Mouse (Mus musculus) small intestine, adult 2 months (tissue): ENCODE measurements around the gene Cmya5. TPM values are rescaled to one million over a fixed set of nuclear protein-coding genes. Genes with fewer than 3 reads are reported as not detected.
"Not testable (repeated sequence)": the region's sequence is repeated elsewhere in the genome, so short reads cannot be mapped to it uniquely, and the experiment has no call there.

Experiments
- H3K27ac ChIP-seq: fragments of 200-500 bp; 2 replicates; pipeline ENCODE4 v1.5.1; 2012; ENCODE audit warnings: low read depth, low read length, control low read depth, inconsistent platforms; ENCODE audit not compliant: insufficient read depth
- H3K27me3 ChIP-seq: fragments of 200-500 bp; 2 replicates; pipeline ENCODE4 v1.6.1; 2012; ENCODE audit warnings: mild to moderate bottlenecking, moderate library complexity, low read length, inconsistent platforms; ENCODE audit not compliant: control insufficient read depth, insufficient read depth
- H3K36me3 ChIP-seq: fragments of 200-500 bp; 2 replicates; pipeline ENCODE4 v1.6.1; 2012; ENCODE audit warnings: mild to moderate bottlenecking, low read length, control low read depth, inconsistent platforms; ENCODE audit not compliant: control insufficient read depth, insufficient read depth
- H3K4me1 ChIP-seq: fragments of 200-500 bp; 2 replicates; pipeline ENCODE4 v1.6.1; 2012; ENCODE audit warnings: low read length, inconsistent platforms, mixed read lengths; ENCODE audit not compliant: control insufficient read depth, insufficient read depth, insufficient read length
- H3K4me3 ChIP-seq: fragments of 200-500 bp; 2 replicates; pipeline ENCODE4 v1.5.1; 2012; ENCODE audit warnings: low read depth, mild to moderate bottlenecking, control low read depth, inconsistent platforms, low read length, moderate library complexity
- CTCF ChIP-seq: fragments of 200-500 bp; IDR thresholded peaks from 2 replicates; pipeline ENCODE4 v1.5.1; 2012; ENCODE audit warnings: low read depth, mild to moderate bottlenecking, control low read depth, inconsistent platforms, low read length, moderate library complexity, mixed read lengths; ENCODE audit not compliant: insufficient replicate concordance, insufficient read length; ENCODE audit errors: extremely low read depth
- POLR2A ChIP-seq: fragments of 200-500 bp; IDR thresholded peaks from 2 replicates; pipeline ENCODE4 v1.6.1; 2012; ENCODE audit warnings: low read depth, mild to moderate bottlenecking, control low read depth, inconsistent platforms, low read length, moderate library complexity
- WGBS: fragments of 180-500 bp; shearing (Covaris S2); methylation state at CpG from one replicate; pipeline ENCODE4 v1.1.7; 2018; 5-methylcytosine and 5-hydroxymethylcytosine counted together
- polyA plus RNA-seq: library from polyadenylated mRNA; depleted of rRNA; stranded (reverse); fragments of >200 nt; gene quantifications from 2 replicates; pipeline ENCODE4 v1.2.3, GENCODE M21; 2012

Cmya5 gene
- polyA plus RNA-seq, 1 experiment: 0.04 TPM

- H3K27ac ChIP-seq: no peak overlapping the region
- no peak overlapping the region for H3K4me3 ChIP-seq
- H3K36me3 ChIP-seq: no peaks in the 10 kb centered on the region
- WGBS: 79% methylated on average over 4 of the region's 4 CpGs
- H3K4me1 ChIP-seq: no peaks in the 10 kb centered on the region
- TF ChIP-seq POLR2A (no peak), CTCF (no peak)
- H3K27me3 ChIP-seq: no peaks in the 10 kb centered on the region
Measured at GRCm38 (mm10) chr13:93085711-93086110, 58.8 kb downstream of the Cmya5 start.

DNA sequence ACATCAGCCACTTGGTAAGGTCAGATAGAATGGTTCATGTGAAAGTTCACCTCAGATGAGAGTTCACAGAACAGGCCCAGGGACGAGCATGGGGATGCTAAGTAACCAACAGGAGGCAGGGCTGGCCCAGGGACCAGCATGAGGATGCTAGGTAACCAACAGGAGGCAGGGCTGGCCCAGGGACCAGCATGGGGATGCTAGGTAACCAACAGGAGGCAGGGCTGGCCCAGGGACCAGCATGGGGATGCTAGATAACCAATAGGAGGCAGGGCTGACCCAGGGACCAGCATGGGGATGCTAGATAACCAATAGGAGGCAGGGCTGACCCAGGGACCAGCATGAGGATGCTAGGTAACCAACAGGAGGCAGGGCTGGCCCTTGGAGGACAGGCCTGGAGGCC lies 62.2 kb downstream of the Cmya5 start:
- not testable (repeated sequence) for H3K27me3 ChIP-seq, H3K4me1 ChIP-seq
- WGBS: 71% methylated on average over 1 of the region's 1 CpGs

GRCm38 (mm10) chr13:93080859-93081258 lies 63.7 kb downstream of the Cmya5 start:
- H3K27me3 ChIP-seq: no peaks in the 10 kb centered on the region
- H3K36me3 ChIP-seq: no peaks in the 10 kb centered on the region
- TF ChIP-seq CTCF (no peak), POLR2A (no peak)
- WGBS: 62% methylated on average over 2 of the region's 2 CpGs
- H3K27ac ChIP-seq: no peak overlapping the region
- H3K4me3 ChIP-seq: no peak overlapping the region
- H3K4me1 ChIP-seq: no peaks in the 10 kb centered on the region

More for the DNA sequence above, 62.2 kb downstream of the Cmya5 start:
- H3K4me3 ChIP-seq, H3K27ac ChIP-seq, H3K36me3 ChIP-seq: not testable (repeated sequence)

- Histone ChIP-seq H3K27me3 (no peaks in the 10 kb centered on the region), H3K27ac (no peak overlapping the region), H3K36me3 (no peaks in the 10 kb centered on the region), H3K4me3 (no peak overlapping the region), H3K4me1 (no peaks in the 10 kb centered on the region)
- TF ChIP-seq CTCF (no peak), POLR2A (no peak)
- WGBS: 58% methylated on average over 17 of the region's 17 CpGs
Measured at GRCm38 (mm10) chr13:93074147-93074641, 70.3 kb downstream of the Cmya5 start.

GRCm38 (mm10) chr13:93073595-93073994 lies 70.9 kb downstream of the Cmya5 start:
- Histone ChIP-seq H3K36me3 (no peaks in the 10 kb centered on the region), H3K4me1 (no peaks in the 10 kb centered on the region), H3K4me3 (no peak overlapping the region), H3K27ac (no peak overlapping the region), H3K27me3 (no peaks in the 10 kb centered on the region)
- TF ChIP-seq CTCF: no peak
- no peak for TF ChIP-seq POLR2A
- 33% methylated on average over 2 of the region's 2 CpGs for WGBS

DNA sequence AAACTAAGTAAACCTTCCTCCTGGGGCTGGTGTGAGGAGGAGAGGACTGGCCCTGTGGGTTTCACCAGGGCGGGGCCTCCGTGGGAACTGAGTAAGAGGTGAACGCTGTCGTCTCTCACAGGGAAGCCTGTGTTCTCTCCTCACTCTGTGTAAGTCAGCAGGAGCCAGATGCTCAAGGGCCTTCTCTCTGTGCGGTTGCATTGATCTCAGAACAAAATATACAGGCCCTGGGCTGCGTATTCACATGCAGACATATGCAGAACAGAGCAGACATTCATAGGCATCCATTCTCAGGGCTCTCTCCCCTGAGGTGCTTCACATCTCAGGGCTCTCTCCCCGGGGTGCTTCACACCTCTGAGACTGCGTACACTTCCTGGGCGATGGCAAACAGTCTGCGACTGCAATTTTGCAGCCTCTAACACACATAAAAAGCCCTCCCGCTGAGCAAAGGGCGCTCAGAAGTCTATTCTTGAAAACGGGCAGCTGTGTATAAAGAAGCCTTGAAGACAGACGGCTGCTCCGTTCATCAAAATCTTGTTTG lies 71.6 kb downstream of the Cmya5 start:
- TF ChIP-seq POLR2A (no peak), CTCF (no peak)
- Histone ChIP-seq H3K4me1 (no peaks in the 10 kb centered on the region), H3K4me3 (no peak overlapping the region), H3K36me3 (no peaks in the 10 kb centered on the region), H3K27me3 (no peaks in the 10 kb centered on the region), H3K27ac (no peak overlapping the region)
- 15% methylated on average over 15 of the region's 15 CpGs for WGBS

DNA sequence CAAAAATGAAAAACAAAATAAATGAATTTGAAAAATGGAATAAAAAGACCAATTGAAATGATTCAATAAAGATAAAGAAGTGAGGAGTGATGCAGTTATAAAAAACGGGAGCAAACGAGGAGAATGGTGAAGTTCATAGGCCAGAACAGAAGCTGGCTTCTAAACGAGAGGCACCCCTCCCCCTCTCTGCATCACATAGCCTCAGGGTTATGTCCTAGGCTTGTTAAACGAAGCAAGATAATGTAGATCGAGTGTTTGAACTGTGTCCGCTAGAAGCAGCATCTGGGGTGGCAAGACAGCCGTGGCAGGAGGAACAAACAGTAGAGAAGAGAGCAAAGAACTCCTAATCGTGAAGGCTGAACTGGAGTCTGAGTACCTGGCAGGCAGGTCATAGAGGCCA lies 74.1 kb downstream of the Cmya5 start:
- Histone ChIP-seq H3K4me1 (no peaks in the 10 kb centered on the region), H3K36me3 (no peaks in the 10 kb centered on the region), H3K27me3 (no peaks in the 10 kb centered on the region), H3K4me3 (no peak overlapping the region), H3K27ac (no peak overlapping the region)
- WGBS: 37% methylated on average over 8 of the region's 8 CpGs
- TF ChIP-seq POLR2A: no peak
- TF ChIP-seq CTCF: no peak
